Mouse (Mus musculus) brain, embryonic 18.5 days (tissue): ENCODE measurements around the gene Clic1.

Experiments used
- DNase-seq: peaks from one replicate; pipeline ENCODE4 v3.0.0-alpha.2; 2012; ENCODE audit warnings: low read depth, low spot score

The Clic1 gene

GRCm38 (mm10) chr17:35088825-35089644 is 39.3 kb downstream of the Clic1 start, which contains the start of gene Abhd16a:
Gene Abhd16a, plus strand, starts transcription at chr17:35089263.
- DNase-seq: peak; percentile 87

GRCm38 (mm10) chr17:35090166-35090932 is 40.6 kb downstream of the Clic1 start:
- no peak for DNase-seq

GRCm38 (mm10) chr17:35092403-35093198 is 42.8 kb downstream of the Clic1 start:
- no peak for DNase-seq

- no peak for DNase-seq
Measured at GRCm38 (mm10) chr17:35094475-35095365, 45.0 kb downstream of the Clic1 start.

GRCm38 (mm10) chr17:35096597-35096996 is 46.8 kb downstream of the Clic1 start:
- DNase-seq: no peak

DNA sequence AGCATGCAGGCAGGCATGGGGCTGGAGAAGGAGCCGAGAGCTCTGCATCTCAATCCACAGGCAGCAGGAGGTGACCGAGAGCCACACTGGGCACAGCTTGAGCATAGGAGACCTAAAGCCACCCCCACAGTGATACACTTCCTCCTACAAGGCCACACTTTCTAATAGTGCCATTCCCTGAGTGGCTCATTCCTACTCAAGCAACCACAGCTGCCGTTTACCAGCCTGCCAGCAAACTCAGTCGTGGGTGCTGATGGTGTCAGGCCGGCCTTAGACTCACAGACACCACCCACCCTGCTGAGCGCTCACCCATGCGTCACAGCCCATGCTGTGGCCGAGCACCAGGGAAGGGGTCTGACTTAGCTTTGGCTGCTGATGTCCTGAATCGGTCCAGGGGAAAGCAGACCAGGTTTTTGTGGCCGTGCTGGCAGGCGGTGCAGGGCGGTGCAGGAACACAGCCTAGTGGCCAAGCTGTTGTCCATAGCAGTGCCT is 47.4 kb downstream of the Clic1 start:
- no peak for DNase-seq

DNA sequence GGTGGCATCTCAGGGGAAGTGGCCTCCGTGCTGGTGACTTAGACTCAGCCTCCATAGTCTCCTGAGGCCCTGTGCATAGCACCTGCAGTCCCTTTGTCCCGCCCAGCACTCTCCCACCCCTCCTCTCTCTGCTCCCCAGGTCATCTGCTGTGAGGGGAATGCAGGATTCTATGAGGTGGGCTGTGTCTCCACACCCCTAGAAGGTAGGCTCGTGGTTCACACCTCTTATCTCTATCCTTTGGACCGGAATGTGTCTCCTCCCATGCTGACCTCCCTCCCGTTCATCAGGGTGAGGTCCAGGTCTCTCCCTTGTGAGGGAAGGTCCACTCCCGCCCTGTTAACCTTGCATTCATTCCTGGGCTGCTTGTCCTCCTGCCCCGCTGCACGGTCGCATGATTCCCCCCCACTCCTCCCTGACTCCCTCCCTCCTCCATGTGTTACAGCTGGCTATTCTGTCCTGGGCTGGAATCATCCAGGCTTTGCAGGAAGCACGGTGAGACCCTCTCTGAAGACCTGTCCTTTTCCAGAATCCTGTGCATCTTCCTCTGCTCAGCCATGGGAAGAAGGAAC is 50.5 kb downstream of the Clic1 start:
- no peak for DNase-seq

- DNase-seq: no peak
Measured at GRCm38 (mm10) chr17:35101161-35101560, 51.4 kb downstream of the Clic1 start.

- no peak for DNase-seq
Measured at GRCm38 (mm10) chr17:35102299-35102698, 52.5 kb downstream of the Clic1 start.

DNA sequence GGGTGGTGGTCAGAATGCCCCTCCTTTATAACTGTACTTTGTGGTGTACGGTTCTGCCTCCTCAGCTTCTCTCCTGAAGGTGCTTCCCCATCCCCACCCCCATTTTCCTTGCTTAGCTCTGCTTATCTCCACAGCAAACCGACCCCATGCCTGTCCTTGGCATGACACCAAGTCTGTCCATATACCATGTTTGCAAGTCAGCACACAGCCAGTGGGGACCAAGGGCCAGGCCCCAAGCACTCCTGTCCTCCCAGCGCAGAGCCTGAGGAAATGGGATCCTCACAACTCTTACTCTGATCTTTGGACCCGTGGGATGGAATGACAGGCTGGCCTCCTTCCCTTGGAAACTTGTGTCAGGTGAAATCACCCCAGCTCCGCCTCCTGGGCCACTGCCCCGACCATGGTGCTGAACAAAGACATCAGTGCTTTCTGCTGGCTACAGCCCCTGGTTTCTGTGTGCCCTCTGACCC is 53.5 kb downstream of the Clic1 start:
- no peak for DNase-seq

DNA sequence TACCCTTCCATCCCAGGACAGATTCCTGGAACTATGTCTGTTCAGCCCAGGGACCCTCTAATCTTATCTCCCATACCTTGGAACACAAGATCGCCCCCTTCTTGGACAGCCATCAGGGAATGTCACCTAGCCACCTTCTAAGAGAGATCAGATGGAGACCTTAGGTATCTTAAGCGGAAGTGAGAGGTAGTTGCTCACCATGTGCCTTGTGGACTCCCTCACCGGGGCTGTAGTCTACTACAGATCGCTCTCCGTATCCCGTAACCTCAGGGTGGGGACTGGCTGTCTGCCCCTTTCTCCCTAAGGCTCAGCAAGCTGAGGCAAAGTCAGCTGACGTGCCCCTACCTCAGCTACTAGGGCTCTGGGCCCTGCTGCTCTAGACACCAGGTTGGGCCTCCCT is 54.3 kb downstream of the Clic1 start:
- DNase-seq: no peak

- no peak for DNase-seq
Measured at GRCm38 (mm10) chr17:35104754-35105153, 55.0 kb downstream of the Clic1 start.

DNA sequence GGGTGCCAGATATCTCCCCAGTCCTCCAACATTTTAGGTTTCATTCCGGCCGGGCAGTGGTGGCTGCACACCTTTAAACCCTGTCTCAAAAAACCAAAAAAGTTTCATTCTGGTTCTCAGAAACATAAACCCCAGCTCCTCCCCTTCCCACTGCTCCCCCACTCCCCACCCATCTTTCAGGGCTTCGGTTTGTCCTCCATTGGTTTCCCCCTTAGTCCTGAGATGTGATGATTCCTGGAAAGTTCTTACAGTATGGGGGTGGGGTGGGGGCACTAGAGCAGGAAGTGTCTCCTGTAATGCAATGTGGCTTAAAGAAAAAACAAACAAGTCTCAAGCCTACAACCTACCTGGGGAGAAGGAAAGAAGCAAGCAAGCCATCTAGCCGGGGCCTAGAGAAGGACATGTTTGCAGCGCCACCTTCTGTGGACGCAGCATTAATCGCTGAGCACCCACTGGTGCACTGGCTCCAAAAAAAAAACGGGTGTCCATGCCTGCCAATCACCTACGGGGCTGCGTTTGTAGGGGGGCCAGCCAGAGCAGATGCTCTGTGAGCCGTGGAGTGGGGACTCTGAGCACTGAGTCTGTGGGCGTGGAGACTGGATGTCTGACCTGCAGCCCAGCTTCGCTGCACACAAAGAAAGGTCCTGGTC is 56.1 kb downstream of the Clic1 start:
- no peak for DNase-seq

DNA sequence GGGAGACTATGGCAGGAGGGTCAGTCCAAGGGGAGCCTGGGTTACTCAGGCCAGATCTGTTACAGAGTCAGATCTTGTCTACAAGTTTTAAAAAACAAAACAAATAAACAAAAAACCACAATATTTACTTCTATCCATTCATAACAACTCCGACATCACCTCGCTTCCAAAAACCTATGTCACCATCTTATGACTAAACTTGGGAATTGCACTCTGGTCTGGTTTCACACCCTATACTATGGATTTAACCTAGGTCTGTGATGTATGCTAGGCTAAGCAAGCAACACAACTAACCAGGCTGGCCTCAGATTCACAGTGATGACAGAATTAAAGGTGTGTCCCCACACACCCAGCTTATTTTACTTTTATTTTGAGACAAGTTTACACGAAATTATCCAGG is 56.8 kb downstream of the Clic1 start:
- no peak for DNase-seq

DNA sequence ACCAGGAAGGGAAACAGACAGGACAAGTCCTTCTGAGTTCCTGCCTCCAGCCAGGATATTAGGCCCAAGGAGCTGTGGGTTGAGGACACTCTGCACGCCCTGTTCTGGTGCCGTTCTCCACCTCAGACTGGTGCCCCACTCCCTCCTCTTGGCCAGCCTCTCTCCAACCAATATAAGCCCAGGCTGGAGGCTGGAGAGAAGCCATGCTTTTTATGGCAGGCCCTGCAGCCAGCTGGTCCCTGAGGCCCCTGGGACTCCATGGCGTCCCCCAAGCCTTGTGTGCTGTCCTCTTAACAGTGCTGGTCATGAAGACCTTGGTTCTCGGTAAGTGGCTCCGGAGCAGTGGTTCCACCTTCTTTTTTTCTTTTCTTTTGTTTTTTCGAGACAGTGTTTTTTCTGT is 58.3 kb downstream of the Clic1 start, which contains the start of gene Ly6g5c:
Gene Ly6g5c, plus strand, starts transcription at position 183 of the 400 bp plus-strand sequence.
- no peak for DNase-seq
